Mouse (Mus musculus): ENCODE data around the gene Tdrd5.
"Not testable (repeated sequence)": the region's sequence is repeated elsewhere in the genome, so short reads cannot be mapped to it uniquely, and the experiment has no call there.

The Tdrd5 gene

GRCm38 (mm10) chr1:156302911-156303749, at the start of gene Tdrd5:
TSS of gene Tdrd5 (minus strand) at chr1:156303664.
- peak; percentile 11 for DNase-seq

- peak; percentile 79 for DNase-seq
These were observed 49.0 kb upstream of the Tdrd5 start for GRCm38 (mm10) chr1:156352466-156352865.

GRCm38 (mm10) chr1:156350441-156350840, 47.0 kb upstream of the Tdrd5 start:
- DNase-seq: no peak

- no peak for DNase-seq
These were observed 45.6 kb upstream of the Tdrd5 start for GRCm38 (mm10) chr1:156349031-156349430.

- no peak for DNase-seq
These were observed 42.2 kb upstream of the Tdrd5 start for GRCm38 (mm10) chr1:156345633-156346032.

GRCm38 (mm10) chr1:156344433-156344832, 41.0 kb upstream of the Tdrd5 start:
- DNase-seq: no peak

GRCm38 (mm10) chr1:156340847-156341246, 37.4 kb upstream of the Tdrd5 start:
- DNase-seq: no peak

- no peak for DNase-seq
These were observed 19.7 kb upstream of the Tdrd5 start for GRCm38 (mm10) chr1:156323126-156323525.

GRCm38 (mm10) chr1:156310630-156311029, 7.2 kb upstream of the Tdrd5 start, which contains the start of gene Nphs2:
TSS of gene Nphs2 (plus strand) at chr1:156310727.
- no peak for DNase-seq

- DNase-seq: no peak
These were observed 5.1 kb upstream of the Tdrd5 start for GRCm38 (mm10) chr1:156308595-156308994.

GRCm38 (mm10) chr1:156290016-156290415, 13.4 kb downstream of the Tdrd5 start:
- DNase-seq: no peak

- not testable (repeated sequence) for DNase-seq
These were observed 14.3 kb downstream of the Tdrd5 start for GRCm38 (mm10) chr1:156289222-156289587.

- no peak for DNase-seq
These were observed 14.8 kb downstream of the Tdrd5 start for GRCm38 (mm10) chr1:156288556-156289221.

- no peak for DNase-seq
These were observed 17.9 kb downstream of the Tdrd5 start for GRCm38 (mm10) chr1:156285541-156285896.

GRCm38 (mm10) chr1:156284851-156285540, 18.5 kb downstream of the Tdrd5 start:
- DNase-seq: no peak

GRCm38 (mm10) chr1:156284207-156284606, 19.3 kb downstream of the Tdrd5 start:
- DNase-seq: no peak

- no peak for DNase-seq
These were observed 23.3 kb downstream of the Tdrd5 start for GRCm38 (mm10) chr1:156280131-156280530.

- no peak for DNase-seq
These were observed 29.8 kb downstream of the Tdrd5 start for GRCm38 (mm10) chr1:156273647-156274046.

GRCm38 (mm10) chr1:156271654-156272053, 31.8 kb downstream of the Tdrd5 start:
- DNase-seq: no peak

GRCm38 (mm10) chr1:156270471-156270870, 33.0 kb downstream of the Tdrd5 start:
- no peak for DNase-seq

GRCm38 (mm10) chr1:156268546-156268945, 34.9 kb downstream of the Tdrd5 start:
- DNase-seq: peak; percentile 24

GRCm38 (mm10) chr1:156263946-156264345, 39.5 kb downstream of the Tdrd5 start:
- no peak for DNase-seq

GRCm38 (mm10) chr1:156263352-156263751, 40.1 kb downstream of the Tdrd5 start:
- peak; percentile 73 for DNase-seq

GRCm38 (mm10) chr1:156254866-156255265, 48.6 kb downstream of the Tdrd5 start:
- DNase-seq: no peak
